Mouse (Mus musculus) bone marrow macrophage, adult 2 months (primary cell): Measurements from ENCODE around the gene Pramef20. TPM values are rescaled to one million over a fixed set of nuclear protein-coding genes. Genes with fewer than 3 reads are reported as not detected.
"Not testable (repeated sequence)": the region's sequence is repeated elsewhere in the genome, so short reads cannot be mapped to it uniquely, and the experiment has no call there.

Source experiments
- H3K27ac ChIP-seq: 2 replicates; pipeline ENCODE4 v1.5.1; 2012; ENCODE audit warnings: low read depth, low read length; ENCODE audit not compliant: insufficient read depth
- H3K4me1 ChIP-seq: 2 replicates; pipeline ENCODE4 v1.6.1; 2012; ENCODE audit warnings: low read length; ENCODE audit not compliant: control insufficient read depth, insufficient read depth
- H3K4me3 ChIP-seq: 2 replicates; pipeline ENCODE4 v1.5.1; 2012; ENCODE audit warnings: mild to moderate bottlenecking, low read length, moderate library complexity; ENCODE audit not compliant: insufficient read depth
- CTCF ChIP-seq: IDR thresholded peaks from 2 replicates; pipeline ENCODE4 v1.5.1; 2012; ENCODE audit warnings: low read depth, mild to moderate bottlenecking, low read length, moderate library complexity
- POLR2A ChIP-seq: IDR thresholded peaks from 2 replicates; pipeline ENCODE4 v1.6.1; 2012; ENCODE audit warnings: mild to moderate bottlenecking, low read depth, low read length, borderline replicate concordance
- polyA plus RNA-seq: library from polyadenylated mRNA; stranded (reverse); fragments of >200 nt; gene quantifications from 2 replicates; pipeline ENCODE4 v1.2.4, GENCODE M21; 2012; ENCODE audit not compliant: missing spikeins, insufficient read depth, insufficient read length

Pramef20 gene
- polyA plus RNA-seq: not detected in 2 replicates

DNA sequence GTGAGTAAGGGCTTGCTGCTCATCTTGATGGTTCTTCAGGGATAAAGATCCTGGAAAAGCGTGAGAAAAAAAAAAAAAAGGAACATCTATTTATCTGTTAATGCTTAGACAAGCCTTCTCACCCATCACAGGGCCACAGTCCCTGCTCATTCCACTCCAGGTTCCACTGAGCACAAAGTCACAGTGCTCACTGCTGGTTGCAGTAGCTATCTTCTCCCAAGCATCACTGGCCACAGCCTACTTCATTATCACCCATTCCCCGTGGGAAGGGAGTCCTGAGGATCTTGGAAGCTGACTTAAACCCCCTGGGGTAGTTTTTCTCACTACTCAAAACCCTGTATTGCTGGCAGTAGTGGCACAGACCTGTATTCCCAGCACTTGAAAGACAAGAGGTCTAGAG is at the start of gene Pramef20:
Gene Pramef20 (minus strand): TSS at position 23 of the 400 bp plus-strand sequence.
- TF ChIP-seq POLR2A (no peak), CTCF (no peak)
- Histone ChIP-seq H3K4me1 (no peaks in the 10 kb centered on the region), H3K4me3 (no peak within 1 kb of the TSS), H3K27ac (no peak within 1 kb of the TSS)

GRCm38 (mm10) chr4:144424590-144424989 is 46.9 kb upstream of the Pramef20 start:
- TF ChIP-seq POLR2A: no peak
- no peak for TF ChIP-seq CTCF
- Histone ChIP-seq H3K27ac (no peak overlapping the region), H3K4me3 (no peak overlapping the region), H3K4me1 (no peaks in the 10 kb centered on the region)

DNA sequence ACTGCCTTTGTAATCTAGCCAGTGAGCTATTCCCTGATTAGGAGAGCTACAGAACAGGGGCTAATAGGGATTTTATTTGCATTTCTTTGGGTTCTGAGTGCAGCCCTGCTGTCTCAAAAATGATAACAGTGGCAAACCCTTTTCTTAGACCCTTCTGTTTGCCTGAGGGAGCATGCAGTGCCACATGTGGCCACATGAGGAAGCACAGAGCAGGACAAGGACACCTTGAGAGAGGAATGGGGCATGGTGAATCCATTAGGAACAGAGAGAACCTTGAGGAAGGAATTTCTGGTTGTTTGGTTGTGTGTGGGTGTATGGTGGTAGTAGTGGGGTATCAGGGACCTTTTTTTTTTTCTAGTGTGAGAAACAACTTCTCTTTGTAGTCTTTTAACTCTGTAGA is 42.9 kb upstream of the Pramef20 start:
- TF ChIP-seq POLR2A: no peak
- no peak for TF ChIP-seq CTCF

GRCm38 (mm10) chr4:144408290-144408689 is 30.6 kb upstream of the Pramef20 start, which contains the start of gene Pramef12:
Pramef12 (minus strand) TSS chr4:144408464.
- no peak within 1 kb of the TSS for H3K27ac ChIP-seq
- TF ChIP-seq POLR2A: no peak
- no peak for TF ChIP-seq CTCF
- H3K4me3 ChIP-seq: no peak within 1 kb of the TSS
- no peaks in the 10 kb centered on the region for H3K4me1 ChIP-seq

More for the DNA sequence above, 42.9 kb upstream of the Pramef20 start:
- no peaks in the 10 kb centered on the region for H3K4me1 ChIP-seq
- H3K4me3 ChIP-seq: no peak overlapping the region
- H3K27ac ChIP-seq: no peak overlapping the region

- no peak overlapping the region for H3K4me3 ChIP-seq
- no peaks in the 10 kb centered on the region for H3K4me1 ChIP-seq
- no peak for TF ChIP-seq POLR2A
- TF ChIP-seq CTCF: no peak
- no peak overlapping the region for H3K27ac ChIP-seq
Measured at GRCm38 (mm10) chr4:144406261-144406660, 28.5 kb upstream of the Pramef20 start.

DNA sequence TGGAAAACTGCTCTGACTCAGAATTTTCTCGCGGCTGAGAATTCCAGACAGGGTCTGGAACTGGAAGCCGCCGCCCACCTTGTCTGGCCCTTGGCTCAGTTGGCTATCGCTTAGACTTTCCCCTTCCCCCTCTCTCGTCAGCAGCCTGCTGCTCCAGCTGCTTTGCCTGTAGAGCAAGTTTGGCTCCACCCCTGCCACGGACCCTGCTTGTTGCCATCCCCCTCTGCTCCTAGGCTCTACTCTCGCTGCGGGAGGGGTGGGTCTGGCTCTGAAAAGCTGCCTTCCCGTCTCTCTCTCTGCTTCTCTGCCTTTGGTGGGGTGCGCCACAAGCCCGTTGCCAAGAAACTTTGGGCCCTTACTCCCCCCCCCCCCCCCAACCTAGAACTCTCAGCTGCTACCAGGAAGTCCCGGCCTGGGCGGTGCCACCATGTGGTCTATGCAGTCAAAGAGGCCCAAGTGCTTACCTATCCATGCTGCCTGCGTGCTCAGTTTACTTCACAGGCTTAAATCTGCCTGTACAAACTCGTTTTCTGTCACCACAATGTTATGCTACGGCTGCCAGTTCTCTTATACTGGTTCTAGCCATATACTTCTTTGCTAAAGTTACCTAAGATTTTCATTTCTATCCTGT is 26.8 kb upstream of the Pramef20 start:
- H3K4me1 ChIP-seq: no peaks in the 10 kb centered on the region
- H3K4me3 ChIP-seq: no peak overlapping the region
- no peak for TF ChIP-seq POLR2A
- TF ChIP-seq CTCF: no peak
- H3K27ac ChIP-seq: no peak overlapping the region

DNA sequence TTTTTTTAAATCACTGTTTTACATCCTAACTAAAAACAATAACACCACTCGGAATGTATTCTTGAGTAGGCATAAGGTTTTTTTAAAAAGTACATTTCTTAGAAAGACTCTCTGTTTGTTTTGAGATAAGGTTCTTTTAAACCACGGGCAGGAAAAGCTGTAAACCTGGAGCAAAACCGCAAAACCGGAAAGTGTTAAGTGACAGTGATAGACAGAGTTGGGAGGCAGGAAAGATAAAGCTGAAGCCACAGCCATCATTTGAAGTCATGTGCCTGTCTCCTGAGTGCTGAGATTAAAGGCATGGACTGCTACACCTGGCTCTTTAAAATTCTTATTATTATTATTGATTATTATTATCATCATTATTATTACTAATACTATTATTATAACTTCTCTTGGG is 25.0 kb upstream of the Pramef20 start:
- no peak for TF ChIP-seq CTCF
- no peak for TF ChIP-seq POLR2A
- Histone ChIP-seq H3K4me3 (no peak overlapping the region), H3K4me1 (no peaks in the 10 kb centered on the region), H3K27ac (no peak overlapping the region)

DNA sequence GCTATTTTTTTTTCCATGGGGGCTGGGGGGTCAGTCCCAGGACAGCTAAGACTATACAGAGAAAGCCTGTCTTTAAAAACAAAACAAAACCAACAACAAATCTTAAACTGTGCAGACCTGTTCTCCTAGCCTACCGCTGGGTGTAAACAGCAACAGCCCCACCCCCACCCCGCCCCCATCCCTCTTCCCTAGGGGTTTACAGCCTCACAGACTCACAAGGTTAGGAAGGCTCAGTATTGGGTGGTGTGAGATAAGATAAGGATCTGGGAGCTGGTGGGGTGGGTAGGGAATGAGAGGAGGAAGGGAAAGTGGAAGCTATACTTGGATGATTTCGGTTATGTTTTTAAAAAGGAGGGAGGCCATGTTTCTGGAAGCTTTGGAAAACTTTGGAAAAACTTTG is 18.6 kb upstream of the Pramef20 start:
- TF ChIP-seq CTCF (no peak), POLR2A (no peak)
- H3K4me1 ChIP-seq: no peaks in the 10 kb centered on the region

GRCm38 (mm10) chr4:144357642-144358041 is 20.1 kb downstream of the Pramef20 start, which contains the start of gene Gm13119:
Gm13119 (plus strand) TSS chr4:144357942.
- H3K4me3 ChIP-seq, H3K27ac ChIP-seq, H3K4me1 ChIP-seq: not testable (repeated sequence)

More for the DNA sequence above, 18.6 kb upstream of the Pramef20 start:
- Histone ChIP-seq H3K4me3 (no peak overlapping the region), H3K27ac (no peak overlapping the region)

DNA sequence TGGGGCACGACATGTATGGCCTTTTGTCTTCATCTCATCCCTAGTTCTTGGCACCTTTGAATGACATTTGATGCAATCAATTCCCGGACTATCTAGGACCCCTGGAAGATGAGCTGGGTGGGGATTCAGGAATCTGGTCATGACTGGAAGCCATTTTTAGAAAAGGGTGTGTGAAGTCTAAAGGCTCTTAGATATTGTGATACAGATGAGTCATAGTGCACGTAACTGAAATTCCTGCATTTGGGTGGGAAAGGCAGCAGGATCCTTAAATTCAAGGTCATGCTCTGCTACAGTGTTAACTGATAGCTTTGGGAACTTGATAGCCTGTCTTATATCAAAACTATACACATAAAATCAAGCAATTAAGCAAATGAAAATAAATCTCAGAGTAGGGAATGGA is 41.9 kb downstream of the Pramef20 start:
- not testable (repeated sequence) for H3K4me3 ChIP-seq, H3K27ac ChIP-seq, H3K4me1 ChIP-seq

DNA sequence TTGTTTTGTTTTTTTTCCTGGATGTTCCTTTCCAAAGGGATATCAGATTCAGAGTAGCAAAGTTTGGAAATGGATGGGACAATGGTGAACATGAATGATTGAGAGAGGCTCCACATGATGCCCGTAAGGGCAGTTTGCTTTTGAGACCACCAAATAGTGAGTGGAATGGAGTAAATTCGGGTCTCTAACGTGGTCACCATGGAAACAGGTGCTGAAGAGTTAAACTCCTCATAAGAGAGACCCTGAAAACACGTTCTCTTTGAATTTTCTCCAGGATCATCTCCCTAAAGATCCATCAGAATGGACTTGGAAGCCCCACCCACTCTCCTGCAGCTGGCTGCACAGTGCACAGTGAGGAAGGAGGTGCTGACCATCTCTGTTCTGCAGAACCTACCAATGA is 47.8 kb downstream of the Pramef20 start, which contains the start of gene Gm13128:
Gene Gm13128 (plus strand): TSS at position 301 of the 400 bp plus-strand sequence.
- H3K4me1 ChIP-seq, H3K4me3 ChIP-seq, H3K27ac ChIP-seq: not testable (repeated sequence)

Other genes with a start within 250 kb of the Pramef20 start
- not detected in 2 replicates for gene Oog3, start 215.3 kb downstream of the Pramef20 start, polyA plus RNA-seq
- gene Oog2, start 187.2 kb downstream of the Pramef20 start, polyA plus RNA-seq: not detected in 2 replicates
- not detected in 2 replicates for gene C87977, start 164.6 kb downstream of the Pramef20 start, polyA plus RNA-seq
- gene Pramel5, start 97.4 kb downstream of the Pramef20 start, polyA plus RNA-seq: not detected in 2 replicates
- gene Gm13128, start 47.7 kb downstream of the Pramef20 start, polyA plus RNA-seq: not detected in 2 replicates
- not detected in 2 replicates for gene Gm13119, start 20.0 kb downstream of the Pramef20 start, polyA plus RNA-seq
- gene Pramef12, start 30.5 kb upstream of the Pramef20 start, polyA plus RNA-seq: not detected in 2 replicates
- gene 1700012P22Rik, start 60.8 kb upstream of the Pramef20 start, polyA plus RNA-seq: not detected in 2 replicates
- not detected in 2 replicates for gene Gm9944, start 75.4 kb upstream of the Pramef20 start, polyA plus RNA-seq
- gene Aadacl3, start 85.8 kb upstream of the Pramef20 start, polyA plus RNA-seq: not detected in 2 replicates
- not detected in 2 replicates for gene 9430007A20Rik, start 141.9 kb upstream of the Pramef20 start, polyA plus RNA-seq
- gene Gm13124, start 187.2 kb upstream of the Pramef20 start, polyA plus RNA-seq: not detected in 2 replicates
- gene Aadacl4, start 235.8 kb upstream of the Pramef20 start, polyA plus RNA-seq: not detected in 2 replicates